Mouse (Mus musculus): ENCODE data around the gene Gnai3.

DNA sequence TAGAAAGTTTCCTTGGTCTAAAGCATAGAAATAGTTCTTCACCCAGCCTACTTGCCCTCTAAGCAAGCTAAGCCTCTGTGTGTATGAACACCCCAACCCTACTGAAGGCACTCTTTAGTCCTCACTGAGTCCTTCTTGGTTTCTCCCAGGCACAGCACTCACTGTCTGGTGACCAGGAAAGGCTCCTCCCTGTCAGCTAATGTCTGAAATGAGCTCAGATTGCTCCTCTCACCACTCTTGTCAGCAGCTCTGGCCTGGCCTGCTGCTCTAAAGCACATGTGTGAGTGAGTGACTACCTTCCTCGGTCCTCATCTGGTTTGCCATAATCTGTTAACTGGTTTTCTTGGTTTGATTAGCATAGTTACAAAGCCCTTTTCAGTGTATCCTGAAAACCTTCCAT, 14.1 kb downstream of the Gnai3 start:
- TF ChIP-seq CTCF (IDR thresholded peaks at IDR 0.05; ENCODE audit: insufficient read depth, low read depth, low read length) (no peak), POLR2A (IDR thresholded peaks at IDR 0.05; ENCODE audit: insufficient read depth, low read depth, low read length) (no peak)

Measured in olfactory bulb, adult 2 months (tissue).